Mouse (Mus musculus): Measurements from ENCODE around the gene Rtn4rl1.
A peak's percentile ranks its signal among the peaks of the same experiment; 100 is the strongest.

DNA sequence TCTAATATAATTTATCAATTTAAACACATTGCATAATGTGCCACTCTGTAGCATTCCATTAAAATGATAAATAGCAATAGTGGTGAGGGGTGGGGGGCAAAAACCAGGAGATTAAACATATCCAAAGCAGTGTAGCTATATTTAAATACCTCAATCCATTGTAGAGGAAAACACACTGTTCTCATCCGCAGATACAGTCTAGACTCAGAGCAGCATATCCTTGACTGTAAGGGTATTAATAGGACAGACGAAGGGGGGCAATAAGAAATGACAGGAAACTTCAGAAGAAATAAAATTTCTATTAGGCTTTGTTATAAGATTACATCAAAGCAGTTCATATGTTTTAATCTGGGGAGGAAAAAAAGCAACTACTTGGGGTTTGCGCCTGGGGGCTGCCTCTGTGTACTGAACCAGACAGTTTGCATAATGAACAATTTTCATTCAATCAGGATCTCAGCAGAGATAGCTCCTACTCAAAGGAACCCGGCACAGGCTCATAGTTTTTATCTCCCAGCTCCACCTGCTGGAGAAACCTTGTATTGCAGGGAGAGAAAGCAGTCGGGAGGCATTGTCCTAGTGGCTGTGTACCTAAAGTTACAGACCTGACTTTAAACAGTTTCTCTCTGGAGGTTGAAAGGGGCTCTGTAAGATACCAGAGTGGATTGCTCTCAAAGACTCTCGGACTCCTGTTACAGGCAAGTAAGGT lies 97.1 kb downstream of the Rtn4rl1 start:
- TF ChIP-seq CTCF (IDR thresholded peaks at IDR 0.05; ENCODE audit: control insufficient read depth, insufficient read depth, insufficient read length) (peak; percentile 53), USF1 (IDR thresholded peaks at IDR 0.05; ENCODE audit: low read depth) (no peak), FOSL1 (IDR thresholded peaks at IDR 0.05; ENCODE audit: insufficient read depth, low read length, poor library complexity, severe bottlenecking) (no peak), MYOD1 (IDR thresholded peaks at IDR 0.05; ENCODE audit: control insufficient read depth, insufficient read length, low read depth) (no peak), MYOG (IDR thresholded peaks at IDR 0.05; ENCODE audit: control insufficient read depth, extremely low read depth, insufficient read length) (no peak), CEBPB (IDR thresholded peaks at IDR 0.05; ENCODE audit: low read depth) (no peak), MAX (IDR thresholded peaks at IDR 0.05) (no peak)

Data from C2C12 (cell line).